Mouse (Mus musculus) embryonic facial prominence, embryonic 15.5 days (tissue): ENCODE data around the gene Knstrn. TPM values are rescaled to one million over a fixed set of nuclear protein-coding genes. Genes with fewer than 3 reads are reported as not detected.

Source experiments
- ATAC-seq: fragments of 200-750 bp; cut with Nextera tagmentation; 2 replicates; pipeline ENCODE4 v1.8.0; 2017; ENCODE audit warnings: low read depth, moderate TSS enrichment; ENCODE audit not compliant: insufficient number of reproducible peaks, low FRiP score, low TSS enrichment
- H3K27ac ChIP-seq: fragments of 300-500 bp; sonication (generic); replicated peaks from 2 replicates; pipeline ENCODE4 v1.5.1; 2015; ENCODE audit warnings: mild to moderate bottlenecking, inconsistent platforms
- H3K27me3 ChIP-seq: fragments of 300-500 bp; sonication (generic); 2 replicates; pipeline ENCODE4 v1.6.1; 2015; ENCODE audit warnings: inconsistent platforms
- H3K36me3 ChIP-seq: fragments of 300-500 bp; sonication (generic); 2 replicates; pipeline ENCODE4 v1.6.1; 2015; ENCODE audit warnings: mild to moderate bottlenecking, inconsistent platforms
- H3K4me1 ChIP-seq: fragments of 300-500 bp; sonication (generic); 2 replicates; pipeline ENCODE4 v1.6.1; 2015; ENCODE audit warnings: inconsistent platforms
- H3K4me2 ChIP-seq: fragments of 300-500 bp; sonication (generic); replicated peaks from 2 replicates; pipeline ENCODE4 v1.6.1; 2015; ENCODE audit warnings: mild to moderate bottlenecking, inconsistent platforms
- H3K4me3 ChIP-seq: fragments of 300-500 bp; sonication (generic); replicated peaks from 2 replicates; pipeline ENCODE4 v1.5.1; 2015; ENCODE audit warnings: mild to moderate bottlenecking, inconsistent platforms
- H3K9ac ChIP-seq: fragments of 300-500 bp; sonication (generic); 2 replicates; pipeline ENCODE4 v1.6.1; 2015; ENCODE audit warnings: inconsistent platforms
- H3K9me3 ChIP-seq: fragments of 300-500 bp; sonication (generic); replicated peaks from 2 replicates; pipeline ENCODE4 v1.6.1; 2016; ENCODE audit warnings: inconsistent platforms
- whole genome bisulfite sequencing: fragments of 180-500 bp; shearing (Covaris S2); methylation state at CpG from one replicate; pipeline ENCODE4 v1.1.7; 2015; 5-methylcytosine and 5-hydroxymethylcytosine counted together
- polyA plus RNA-seq: library from polyadenylated mRNA; unstranded; fragments of >200 nt; fragmentation: Nextera tagmentation; extraction: Ambion mirVana; gene quantifications from 2 replicates; pipeline ENCODE4 v1.2.1, GENCODE M21; 2015

Gene Knstrn
- polyA plus RNA-seq, 1 experiment from 2014 or later, result 80.0 TPM

GRCm38 (mm10) chr2:118779065-118779464 is 34.7 kb upstream of the Knstrn start:
- peak overlapping the region; percentile 60 for H3K4me2 ChIP-seq
- peak overlapping the region; percentile 39 for H3K4me3 ChIP-seq
- H3K9ac ChIP-seq, result 0 out of 2 replicates have a peak overlapping the region, but pooled peaks have one; percentile 12
- ATAC-seq, result no peak
- H3K4me1 ChIP-seq, result peaks cover 18% of the 10 kb centered on the region
- H3K9me3 ChIP-seq, result no peaks in the 10 kb centered on the region
- WGBS, result 13% methylated on average over 10 of the region's 10 CpGs
- no peaks in the 10 kb centered on the region for H3K36me3 ChIP-seq
- H3K27ac ChIP-seq, result no peak overlapping the region
- H3K27me3 ChIP-seq, result peaks cover 8% of the 10 kb centered on the region; the same call in 1 of the 2 replicates

GRCm38 (mm10) chr2:118779504-118780480 is 34.0 kb upstream of the Knstrn start, which contains the start of gene Disp2:
Disp2 (plus strand) TSS chr2:118779719.
- 10% methylated on average over 39 of the region's 39 CpGs for WGBS
- Histone ChIP-seq H3K9ac (0 out of 2 replicates have a peak within 1 kb of the TSS, but pooled peaks have one; percentile 12), H3K4me2 (peak within 1 kb of the TSS; percentile 60), H3K4me3 (peak within 1 kb of the TSS; percentile 39), H3K9me3 (no peaks in the 10 kb centered on the region), H3K4me1 (peaks cover 18% of the 10 kb centered on the region), H3K36me3 (no peaks in the 10 kb centered on the region), H3K27ac (no peak within 1 kb of the TSS), H3K27me3 (peaks cover 8% of the 10 kb centered on the region; the same call in 1 of the 2 replicates)
- ATAC-seq, result peak; percentile 86

GRCm38 (mm10) chr2:118781115-118781514 is 32.7 kb upstream of the Knstrn start:
- ATAC-seq, result no peak
- WGBS, result 61% methylated on average over 1 of the region's 1 CpGs

GRCm38 (mm10) chr2:118782303-118782702 is 31.5 kb upstream of the Knstrn start:
- H3K36me3 ChIP-seq, result no peaks in the 10 kb centered on the region
- no peak overlapping the region for H3K4me2 ChIP-seq
- ATAC-seq, result no peak
- no peaks in the 10 kb centered on the region for H3K9me3 ChIP-seq
- H3K9ac ChIP-seq, result no peak overlapping the region
- peaks cover 13% of the 10 kb centered on the region for H3K4me1 ChIP-seq
- H3K4me3 ChIP-seq, result no peak overlapping the region
- WGBS, result 56% methylated on average over 4 of the region's 4 CpGs
- peaks cover 8% of the 10 kb centered on the region; the same call in 1 of the 2 replicates for H3K27me3 ChIP-seq
- no peak overlapping the region for H3K27ac ChIP-seq

More at GRCm38 (mm10) chr2:118781115-118781514, 32.7 kb upstream of the Knstrn start:
- no peak overlapping the region for H3K9ac ChIP-seq
- no peak overlapping the region for H3K27ac ChIP-seq
- H3K9me3 ChIP-seq, result no peaks in the 10 kb centered on the region
- no peak overlapping the region for H3K4me3 ChIP-seq
- H3K4me2 ChIP-seq, result no peak overlapping the region
- peaks cover 13% of the 10 kb centered on the region for H3K4me1 ChIP-seq
- no peaks in the 10 kb centered on the region for H3K36me3 ChIP-seq
- peaks cover 8% of the 10 kb centered on the region; the same call in 1 of the 2 replicates for H3K27me3 ChIP-seq

- WGBS, result 31% methylated on average over 5 of the region's 5 CpGs
- H3K36me3 ChIP-seq, result no peaks in the 10 kb centered on the region
Measured at GRCm38 (mm10) chr2:118783093-118783492, 30.7 kb upstream of the Knstrn start.

GRCm38 (mm10) chr2:118783663-118784062 is 30.1 kb upstream of the Knstrn start:
- H3K36me3 ChIP-seq, result no peaks in the 10 kb centered on the region
- H3K4me1 ChIP-seq, result peaks cover 13% of the 10 kb centered on the region
- H3K4me3 ChIP-seq, result no peak overlapping the region
- H3K4me2 ChIP-seq, result no peak overlapping the region
- ATAC-seq, result no peak
- H3K27ac ChIP-seq, result no peak overlapping the region
- no peaks in the 10 kb centered on the region for H3K9me3 ChIP-seq
- 90% methylated on average over 7 of the region's 7 CpGs for WGBS
- H3K27me3 ChIP-seq, result peaks cover 8% of the 10 kb centered on the region; the same call in 1 of the 2 replicates
- H3K9ac ChIP-seq, result no peak overlapping the region

More at GRCm38 (mm10) chr2:118783093-118783492, 30.7 kb upstream of the Knstrn start:
- no peak overlapping the region for H3K9ac ChIP-seq
- no peaks in the 10 kb centered on the region for H3K9me3 ChIP-seq
- no peak overlapping the region for H3K27ac ChIP-seq
- H3K4me3 ChIP-seq, result no peak overlapping the region
- peaks cover 13% of the 10 kb centered on the region for H3K4me1 ChIP-seq
- ATAC-seq, result no peak
- peaks cover 8% of the 10 kb centered on the region; the same call in 1 of the 2 replicates for H3K27me3 ChIP-seq
- no peak overlapping the region for H3K4me2 ChIP-seq

- peaks cover 4% of the 10 kb centered on the region for H3K27me3 ChIP-seq
- H3K4me2 ChIP-seq, result no peak overlapping the region
- H3K9me3 ChIP-seq, result no peaks in the 10 kb centered on the region
- ATAC-seq, result no peak
- H3K27ac ChIP-seq, result no peak overlapping the region
- peaks cover 12% of the 10 kb centered on the region for H3K4me1 ChIP-seq
- no peak overlapping the region for H3K4me3 ChIP-seq
- no peak overlapping the region for H3K9ac ChIP-seq
- WGBS, result 87% methylated on average over 5 of the region's 5 CpGs
- no peaks in the 10 kb centered on the region for H3K36me3 ChIP-seq
Measured at GRCm38 (mm10) chr2:118786525-118786924, 27.3 kb upstream of the Knstrn start.

GRCm38 (mm10) chr2:118789501-118789900 is 24.3 kb upstream of the Knstrn start:
- H3K4me2 ChIP-seq, result no peak overlapping the region

GRCm38 (mm10) chr2:118790221-118790550 is 23.6 kb upstream of the Knstrn start:
- H3K9ac ChIP-seq, result no peak overlapping the region
- no peaks in the 10 kb centered on the region for H3K36me3 ChIP-seq
- ATAC-seq, result no peak
- H3K4me1 ChIP-seq, result peaks cover 12% of the 10 kb centered on the region
- H3K4me3 ChIP-seq, result peak overlapping the region; percentile 10; the same call in 1 of the 2 replicates
- no peaks in the 10 kb centered on the region; the same call in none of the 2 replicates for H3K27me3 ChIP-seq
- no peaks in the 10 kb centered on the region for H3K9me3 ChIP-seq
- H3K27ac ChIP-seq, result no peak overlapping the region
- 57% methylated on average over 12 of the region's 12 CpGs for WGBS
- peak overlapping the region; percentile 41 for H3K4me2 ChIP-seq

More at GRCm38 (mm10) chr2:118789501-118789900, 24.3 kb upstream of the Knstrn start:
- 89% methylated on average over 11 of the region's 11 CpGs for WGBS
- Histone ChIP-seq H3K4me1 (peaks cover 12% of the 10 kb centered on the region), H3K27me3 (no peaks in the 10 kb centered on the region; the same call in none of the 2 replicates), H3K4me3 (no peak overlapping the region), H3K9me3 (no peaks in the 10 kb centered on the region), H3K27ac (no peak overlapping the region), H3K9ac (no peak overlapping the region), H3K36me3 (no peaks in the 10 kb centered on the region)
- ATAC-seq, result no peak

- H3K36me3 ChIP-seq, result no peaks in the 10 kb centered on the region
- no peak; the same call in 1 of the 2 replicates for ATAC-seq
- H3K27ac ChIP-seq, result no peak overlapping the region
- no peaks in the 10 kb centered on the region; the same call in none of the 2 replicates for H3K27me3 ChIP-seq
- H3K9ac ChIP-seq, result no peak overlapping the region
- H3K9me3 ChIP-seq, result no peaks in the 10 kb centered on the region
- H3K4me1 ChIP-seq, result peaks cover 12% of the 10 kb centered on the region
- H3K4me2 ChIP-seq, result peak overlapping the region; percentile 41
- 25% methylated on average over 44 of the region's 44 CpGs for WGBS
- peak overlapping the region; percentile 10 for H3K4me3 ChIP-seq
Measured at GRCm38 (mm10) chr2:118790551-118791525, 23.0 kb upstream of the Knstrn start.
